Mouse (Mus musculus): ENCODE data around the gene Sh2d1b1. TPM values are rescaled to one million over a fixed set of nuclear protein-coding genes. Genes with fewer than 3 reads are reported as not detected.

Gene Sh2d1b1
- polyA plus RNA-seq, 1 experiment from 2014 or later = 0.09 TPM

GRCm38 (mm10) chr1:170331926-170332325 is 54.8 kb downstream of the Sh2d1b1 start:
- H3K4me2 ChIP-seq (replicated peaks) = no peak overlapping the region
- H3K9me3 ChIP-seq = no peaks in the 10 kb centered on the region
- no peaks in the 10 kb centered on the region for H3K4me1 ChIP-seq
- 77% methylated on average over 6 of the region's 6 CpGs for WGBS
- no peak overlapping the region for H3K27ac ChIP-seq (replicated peaks)
- no peak overlapping the region for H3K4me3 ChIP-seq
- H3K36me3 ChIP-seq = no peaks in the 10 kb centered on the region
- H3K27me3 ChIP-seq = no peaks in the 10 kb centered on the region
- no peak overlapping the region for H3K9ac ChIP-seq (replicated peaks)
- no peak for ATAC-seq (replicated peaks)

- Histone ChIP-seq H3K27ac (replicated peaks) (no peak overlapping the region), H3K9ac (replicated peaks) (no peak overlapping the region), H3K36me3 (no peaks in the 10 kb centered on the region), H3K4me1 (no peaks in the 10 kb centered on the region), H3K9me3 (no peaks in the 10 kb centered on the region), H3K4me3 (no peak overlapping the region), H3K27me3 (no peaks in the 10 kb centered on the region), H3K4me2 (replicated peaks) (no peak overlapping the region)
- WGBS = 68% methylated on average over 4 of the region's 4 CpGs
- ATAC-seq (replicated peaks) = no peak
Observed at GRCm38 (mm10) chr1:170332775-170333174, 55.7 kb downstream of the Sh2d1b1 start.

Other genes starting within 250 kb of the Sh2d1b1 start
- 8.1 and 8.5 TPM in 2 replicates for gene Ddr2, start 166.6 kb upstream of the Sh2d1b1 start, polyA plus RNA-seq (2015; fragmentation: Nextera tagmentation; extraction: Ambion mirVana)
- 55.2 and 58.7 TPM in 2 replicates for gene Uap1, start 102.4 kb upstream of the Sh2d1b1 start, polyA plus RNA-seq (2015; fragmentation: Nextera tagmentation; extraction: Ambion mirVana)
- 7.1 and 7.5 TPM in 2 replicates for gene Uhmk1, start 61.9 kb upstream of the Sh2d1b1 start, polyA plus RNA-seq (2015; fragmentation: Nextera tagmentation; extraction: Ambion mirVana)
- gene Sh2d1b2, start 44.6 kb upstream of the Sh2d1b1 start, polyA plus RNA-seq (2015; fragmentation: Nextera tagmentation; extraction: Ambion mirVana) = not detected in 2 replicates
- gene Gm7694, start 29.0 kb downstream of the Sh2d1b1 start, polyA plus RNA-seq (2015; fragmentation: Nextera tagmentation; extraction: Ambion mirVana) = 3.5 and 3.8 TPM in 2 replicates
- 1.2 and 2.6 TPM in 2 replicates for gene Spata46, start 31.5 kb downstream of the Sh2d1b1 start, polyA plus RNA-seq (2015; fragmentation: Nextera tagmentation; extraction: Ambion mirVana)

Data from forebrain, embryonic 15.5 days (tissue).